Mouse (Mus musculus) stomach, embryonic 16.5 days (tissue): Measurements from ENCODE around the gene Etl4. TPM values are rescaled to one million over a fixed set of nuclear protein-coding genes. Genes with fewer than 3 reads are reported as not detected.
"Not testable (repeated sequence)": the region's sequence is repeated elsewhere in the genome, so short reads cannot be mapped to it uniquely, and the experiment has no call there.

Experiments used
- ATAC-seq: fragments of 200-750 bp; cut with Nextera tagmentation; 2 replicates; pipeline ENCODE4 v1.8.0; 2017; ENCODE audit warnings: moderate number of reproducible peaks, moderate TSS enrichment; ENCODE audit not compliant: insufficient read depth, low FRiP score
- H3K27ac ChIP-seq: fragments of 300-500 bp; sonication (generic); 2 replicates; pipeline ENCODE4 v1.5.1; 2014; ENCODE audit warnings: low read length
- H3K27me3 ChIP-seq: fragments of 300-500 bp; sonication (generic); 2 replicates; pipeline ENCODE4 v1.6.1; 2014; ENCODE audit warnings: low read length, control low read depth, mixed read lengths; ENCODE audit not compliant: control insufficient read depth, insufficient read depth
- H3K36me3 ChIP-seq: fragments of 300-500 bp; sonication (generic); 2 replicates; pipeline ENCODE4 v1.6.1; 2014; ENCODE audit warnings: low read length; ENCODE audit not compliant: control insufficient read depth, insufficient read depth
- H3K4me1 ChIP-seq: fragments of 300-500 bp; sonication (generic); 2 replicates; pipeline ENCODE4 v1.6.1; 2014; ENCODE audit warnings: low read length, control low read depth, mixed read lengths; ENCODE audit not compliant: control insufficient read depth, insufficient read depth
- H3K4me2 ChIP-seq: fragments of 300-500 bp; sonication (generic); 2 replicates; pipeline ENCODE4 v1.6.1; 2014; ENCODE audit warnings: low read depth, low read length, mixed read lengths
- H3K4me3 ChIP-seq: fragments of 300-500 bp; sonication (generic); replicated peaks from 2 replicates; pipeline ENCODE4 v1.5.1; 2014; ENCODE audit warnings: mild to moderate bottlenecking, low read length
- H3K9ac ChIP-seq: fragments of 300-500 bp; sonication (generic); 2 replicates; pipeline ENCODE4 v1.6.1; 2014; ENCODE audit warnings: low read length
- H3K9me3 ChIP-seq: fragments of 300-500 bp; sonication (generic); replicated peaks from 2 replicates; pipeline ENCODE4 v1.6.1; 2016; ENCODE audit warnings: low read length, control low read depth; ENCODE audit not compliant: control insufficient read depth
- WGBS: fragments of 180-500 bp; shearing (Covaris S2); extraction: QIAGEN DNeasy Blood & Tissue Kit; methylation state at CpG from one replicate; pipeline ENCODE4 v1.1.7; 2014; 5-methylcytosine and 5-hydroxymethylcytosine counted together
- polyA plus RNA-seq: library from polyadenylated mRNA; unstranded; fragments of >200 nt; fragmentation: Nextera tagmentation; extraction: Ambion mirVana; gene quantifications from 2 replicates; pipeline ENCODE4 v1.2.1, GENCODE M21; 2015

Gene Etl4
- polyA plus RNA-seq, 1 experiment from 2014 or later, result 37.3 TPM

DNA sequence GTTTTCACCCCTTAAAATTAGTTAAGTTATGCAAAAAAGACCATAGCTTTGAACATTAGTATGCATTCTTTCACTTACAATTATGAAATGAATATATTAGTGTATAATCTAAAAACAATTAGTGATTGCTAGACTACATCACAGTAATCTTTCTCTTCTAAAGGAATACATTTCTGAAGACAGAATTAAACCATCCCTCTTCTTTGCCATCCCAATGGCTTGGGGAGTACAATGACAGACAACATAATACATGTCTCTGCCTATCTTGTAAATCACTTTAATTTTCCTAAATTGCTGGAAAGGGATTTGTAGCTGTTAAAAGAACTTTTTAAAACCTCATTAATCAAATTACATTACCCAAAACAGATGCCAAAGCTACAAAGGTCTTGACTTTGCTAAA is 216.3 kb downstream of the Etl4 start:
- Histone ChIP-seq H3K9ac (no peak overlapping the region), H3K9me3 (no peaks in the 10 kb centered on the region), H3K27me3 (no peaks in the 10 kb centered on the region), H3K4me2 (no peak overlapping the region), H3K4me1 (no peaks in the 10 kb centered on the region), H3K27ac (no peak overlapping the region), H3K4me3 (no peak overlapping the region), H3K36me3 (no peaks in the 10 kb centered on the region)
- no peak for ATAC-seq

- no peaks in the 10 kb centered on the region for H3K27me3 ChIP-seq
- H3K36me3 ChIP-seq, result no peaks in the 10 kb centered on the region
- no peak for ATAC-seq
- H3K27ac ChIP-seq, result no peak overlapping the region
- no peak overlapping the region for H3K4me3 ChIP-seq
- no peaks in the 10 kb centered on the region for H3K9me3 ChIP-seq
- no peak overlapping the region for H3K9ac ChIP-seq
- H3K4me1 ChIP-seq, result no peaks in the 10 kb centered on the region
- 24% methylated on average over 2 of the region's 2 CpGs for WGBS
- H3K4me2 ChIP-seq, result no peak overlapping the region
These were observed 222.2 kb downstream of the Etl4 start for GRCm38 (mm10) chr2:20131792-20132191.

- ATAC-seq, result no peak
- no peak overlapping the region for H3K4me2 ChIP-seq
- H3K36me3 ChIP-seq, result no peaks in the 10 kb centered on the region
- H3K4me1 ChIP-seq, result no peaks in the 10 kb centered on the region
- H3K27me3 ChIP-seq, result no peaks in the 10 kb centered on the region
- no peak overlapping the region for H3K4me3 ChIP-seq
- H3K9ac ChIP-seq, result no peak overlapping the region
- WGBS, result 56% methylated on average over 1 of the region's 1 CpGs
- H3K27ac ChIP-seq, result no peak overlapping the region
- H3K9me3 ChIP-seq, result no peaks in the 10 kb centered on the region
These were observed 228.8 kb downstream of the Etl4 start for GRCm38 (mm10) chr2:20138426-20138825.

DNA sequence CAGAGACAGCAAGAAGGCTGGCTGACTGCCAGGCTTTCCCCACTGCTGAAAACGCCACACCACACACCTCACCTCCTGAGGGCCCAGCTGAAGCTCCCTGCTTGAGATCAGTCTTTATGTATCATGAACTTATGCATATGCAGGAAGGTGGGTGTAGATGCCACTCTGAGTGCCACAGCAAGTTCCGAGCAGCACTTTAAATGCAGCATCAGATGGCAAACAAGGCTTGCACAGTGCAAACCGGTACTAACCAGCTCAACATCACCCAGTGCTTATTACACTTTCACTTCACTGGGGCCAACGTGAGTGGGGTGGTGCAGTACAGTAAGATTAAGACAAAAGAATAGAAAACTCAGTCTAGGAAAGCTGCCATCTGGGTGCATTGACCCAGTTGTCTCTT is 235.8 kb downstream of the Etl4 start:
- Histone ChIP-seq H3K27me3 (no peaks in the 10 kb centered on the region), H3K9me3 (no peaks in the 10 kb centered on the region), H3K4me3 (no peak overlapping the region), H3K27ac (no peak overlapping the region), H3K4me2 (no peak overlapping the region), H3K4me1 (no peaks in the 10 kb centered on the region), H3K36me3 (no peaks in the 10 kb centered on the region), H3K9ac (no peak overlapping the region)
- no peak for ATAC-seq
- 57% methylated on average over 4 of the region's 4 CpGs for WGBS

- H3K9ac ChIP-seq, result no peak overlapping the region
These were observed 257.5 kb downstream of the Etl4 start for GRCm38 (mm10) chr2:20167073-20167472.

DNA sequence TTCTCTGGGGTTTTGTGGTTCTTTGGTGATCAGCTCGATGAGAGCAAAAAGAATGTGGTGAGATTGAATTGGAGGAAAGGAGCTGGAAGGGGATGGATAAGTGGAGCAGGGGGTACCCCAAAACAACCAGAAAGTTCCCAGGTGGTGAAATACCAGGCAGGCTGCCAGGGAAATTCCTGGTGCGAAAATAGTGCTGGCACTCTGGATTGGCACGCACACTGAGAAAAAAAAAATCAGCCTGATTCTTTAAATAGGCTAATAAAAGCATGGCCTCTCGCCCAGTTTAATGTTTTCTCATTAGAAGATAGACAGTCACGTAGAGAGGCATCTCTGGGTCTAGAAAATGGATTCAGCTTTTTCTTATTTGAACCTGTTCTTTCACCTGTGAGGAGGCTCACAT is 258.0 kb downstream of the Etl4 start:
- no peak for ATAC-seq
- no peak overlapping the region for H3K4me2 ChIP-seq
- no peak overlapping the region for H3K4me3 ChIP-seq
- no peak overlapping the region for H3K27ac ChIP-seq
- no peak overlapping the region for H3K9ac ChIP-seq
- no peaks in the 10 kb centered on the region for H3K27me3 ChIP-seq
- WGBS, result 69% methylated on average over 5 of the region's 5 CpGs
- H3K36me3 ChIP-seq, result no peaks in the 10 kb centered on the region
- no peaks in the 10 kb centered on the region for H3K9me3 ChIP-seq
- no peaks in the 10 kb centered on the region for H3K4me1 ChIP-seq

More at GRCm38 (mm10) chr2:20167073-20167472, 257.5 kb downstream of the Etl4 start:
- Histone ChIP-seq H3K9me3 (no peaks in the 10 kb centered on the region), H3K4me1 (no peaks in the 10 kb centered on the region), H3K4me3 (no peak overlapping the region), H3K27me3 (no peaks in the 10 kb centered on the region), H3K36me3 (no peaks in the 10 kb centered on the region), H3K4me2 (no peak overlapping the region), H3K27ac (no peak overlapping the region)
- ATAC-seq, result no peak
- 71% methylated on average over 1 of the region's 1 CpGs for WGBS

GRCm38 (mm10) chr2:20168156-20168555 is 258.6 kb downstream of the Etl4 start:
- no peak overlapping the region for H3K4me3 ChIP-seq
- H3K9me3 ChIP-seq, result no peaks in the 10 kb centered on the region
- no peak overlapping the region for H3K9ac ChIP-seq
- H3K36me3 ChIP-seq, result no peaks in the 10 kb centered on the region
- no peak overlapping the region for H3K4me2 ChIP-seq
- WGBS, result 80% methylated on average over 4 of the region's 4 CpGs
- H3K27ac ChIP-seq, result no peak overlapping the region
- H3K27me3 ChIP-seq, result no peaks in the 10 kb centered on the region
- H3K4me1 ChIP-seq, result no peaks in the 10 kb centered on the region
- ATAC-seq, result no peak

- not testable (repeated sequence) for H3K4me2 ChIP-seq, ATAC-seq, H3K27ac ChIP-seq, H3K4me3 ChIP-seq, H3K27me3 ChIP-seq, H3K9me3 ChIP-seq, H3K36me3 ChIP-seq, H3K4me1 ChIP-seq, H3K9ac ChIP-seq
- 79% methylated on average over 6 of the region's 6 CpGs for WGBS
These were observed 267.0 kb downstream of the Etl4 start for GRCm38 (mm10) chr2:20176456-20177184.

DNA sequence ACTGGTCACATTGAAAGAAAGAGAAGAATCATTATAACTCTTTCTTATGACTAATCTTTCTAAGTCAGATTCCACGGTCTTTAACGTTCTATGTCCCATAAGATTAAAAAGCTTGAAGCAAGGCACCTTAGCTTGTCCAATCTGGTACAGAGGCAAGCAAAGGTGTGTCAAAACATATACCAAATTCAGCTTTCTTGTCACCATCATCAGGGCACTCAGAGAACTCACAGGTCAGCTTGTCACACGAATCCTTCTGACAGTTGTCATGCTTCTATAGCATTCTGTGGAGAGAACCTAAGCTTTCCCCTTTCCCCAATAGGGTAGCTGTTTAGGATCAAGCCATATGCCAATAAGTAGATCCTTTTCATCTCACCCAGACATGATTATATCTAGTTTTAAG is 267.7 kb downstream of the Etl4 start:
- not testable (repeated sequence) for H3K4me3 ChIP-seq, H3K27ac ChIP-seq, H3K27me3 ChIP-seq, H3K9ac ChIP-seq, H3K4me2 ChIP-seq, H3K36me3 ChIP-seq, H3K4me1 ChIP-seq, H3K9me3 ChIP-seq, ATAC-seq
- 86% methylated on average over 3 of the region's 3 CpGs for WGBS
